Mouse (Mus musculus) stomach, postnatal 0 days (tissue): ENCODE results near the gene Cd37.

Source experiments
- CTCF ChIP-seq: IDR thresholded peaks from 2 replicates; pipeline ENCODE4 v1.5.1; 2016; ENCODE audit warnings: antibody characterized with exemption, low read depth, mild to moderate bottlenecking, moderate library complexity
- EP300 ChIP-seq: optimal IDR thresholded peaks from 2 replicates; pipeline ENCODE3; 2016; ENCODE audit warnings: antibody characterized with exemption

GRCm38 (mm10) chr7:45241389-45241749 is 2.5 kb upstream of the Cd37 start:
- TF ChIP-seq CTCF (no peak), EP300 (no peak)
